Mouse (Mus musculus): ENCODE data around the gene Lrrc7. TPM values are rescaled to one million over a fixed set of nuclear protein-coding genes. Genes with fewer than 3 reads are reported as not detected.

The Lrrc7 gene
- total RNA-seq, 1 experiment, result not detected

GRCm38 (mm10) chr3:158560891-158561255, 1.1 kb downstream of the Lrrc7 start:
- Histone ChIP-seq H3K36me3 (ENCODE audit: control insufficient read depth, insufficient read depth, low read length, poor library complexity, severe bottlenecking) (no peaks in the 10 kb centered on the region), H3K4me1 (ENCODE audit: control insufficient read depth in 2 of 2, insufficient read depth in 2 of 2, low read length in 2 of 2, poor library complexity in 1 of 2) (peaks cover 0 to 5% of the 10 kb centered on the region in 2 experiments; a peak in 1 of 4 replicates), H3K9me3 (ENCODE audit: control insufficient read depth, insufficient read depth, low read depth, low read length) (no peaks in the 10 kb centered on the region), H3K4me3 (ENCODE audit: insufficient read depth in 1 of 2, low read depth in 1 of 2, low read length in 2 of 2, poor library complexity in 1 of 2, severe bottlenecking in 1 of 2) (peak overlapping the region; percentile 68 to 82), H3K27ac (ENCODE audit: insufficient read depth, low read depth, low read length, poor library complexity, severe bottlenecking) (no peak overlapping the region), H3K9ac (ENCODE audit: insufficient read depth, low read depth, low read length, poor library complexity, severe bottlenecking) (peak overlapping the region; percentile 70; the same call in 1 of the 2 replicates)
- no peak for DNase-seq (ENCODE audit: low read depth, low spot score)
- in situ Hi-C loops (cut with MboI; ENCODE audit: low sequenced_read_pairs in 2 of 2, unreplicated experiment in 2 of 2), result no loop called here
- TF ChIP-seq MAFK (IDR thresholded peaks at IDR 0.05; ENCODE audit: insufficient read depth, low read depth, low read length) (no peak), HCFC1 (IDR thresholded peaks at IDR 0.05; ENCODE audit: borderline replicate concordance, insufficient read depth, low read length) (no peak), ZC3H11A (IDR thresholded peaks at IDR 0.05; ENCODE audit: borderline replicate concordance, low read depth, low read length) (no peak), CHD2 (IDR thresholded peaks at IDR 0.05; ENCODE audit: low read depth, low read length) (no peak), ZNF384 (IDR thresholded peaks at IDR 0.05; ENCODE audit: low read depth, low read length) (no peak)

- TF ChIP-seq ZC3H11A (IDR thresholded peaks at IDR 0.05; ENCODE audit: borderline replicate concordance, low read depth, low read length), result no peak
- no peak for TF ChIP-seq CHD2 (IDR thresholded peaks at IDR 0.05; ENCODE audit: low read depth, low read length)
- no peak for TF ChIP-seq HCFC1 (IDR thresholded peaks at IDR 0.05; ENCODE audit: borderline replicate concordance, insufficient read depth, low read length)
- TF ChIP-seq MAFK (IDR thresholded peaks at IDR 0.05; ENCODE audit: insufficient read depth, low read depth, low read length), result no peak
- no peak for TF ChIP-seq ZNF384 (IDR thresholded peaks at IDR 0.05; ENCODE audit: low read depth, low read length)
- no peak overlapping the region for H3K27ac ChIP-seq (ENCODE audit: insufficient read depth, low read depth, low read length, poor library complexity, severe bottlenecking)
- no peak for DNase-seq (ENCODE audit: low read depth, low spot score)
- H3K4me3 ChIP-seq (ENCODE audit: insufficient read depth in 1 of 2, low read depth in 1 of 2, low read length in 2 of 2, poor library complexity in 1 of 2, severe bottlenecking in 1 of 2), result no peak overlapping the region
- in situ Hi-C loops (cut with MboI; ENCODE audit: low sequenced_read_pairs in 2 of 2, unreplicated experiment in 2 of 2), result no loop called here
- no peaks in the 10 kb centered on the region for H3K36me3 ChIP-seq (ENCODE audit: control insufficient read depth, insufficient read depth, low read length, poor library complexity, severe bottlenecking)
- H3K4me1 ChIP-seq (ENCODE audit: control insufficient read depth in 2 of 2, insufficient read depth in 2 of 2, low read length in 2 of 2, poor library complexity in 1 of 2), result peaks cover 0 to 5% of the 10 kb centered on the region in 2 experiments; a peak in 1 of 4 replicates
- H3K9ac ChIP-seq (ENCODE audit: insufficient read depth, low read depth, low read length, poor library complexity, severe bottlenecking), result no peak overlapping the region
- H3K9me3 ChIP-seq (ENCODE audit: control insufficient read depth, insufficient read depth, low read depth, low read length), result no peaks in the 10 kb centered on the region
These were observed 2.0 kb downstream of the Lrrc7 start for GRCm38 (mm10) chr3:158559691-158560650.

DNA sequence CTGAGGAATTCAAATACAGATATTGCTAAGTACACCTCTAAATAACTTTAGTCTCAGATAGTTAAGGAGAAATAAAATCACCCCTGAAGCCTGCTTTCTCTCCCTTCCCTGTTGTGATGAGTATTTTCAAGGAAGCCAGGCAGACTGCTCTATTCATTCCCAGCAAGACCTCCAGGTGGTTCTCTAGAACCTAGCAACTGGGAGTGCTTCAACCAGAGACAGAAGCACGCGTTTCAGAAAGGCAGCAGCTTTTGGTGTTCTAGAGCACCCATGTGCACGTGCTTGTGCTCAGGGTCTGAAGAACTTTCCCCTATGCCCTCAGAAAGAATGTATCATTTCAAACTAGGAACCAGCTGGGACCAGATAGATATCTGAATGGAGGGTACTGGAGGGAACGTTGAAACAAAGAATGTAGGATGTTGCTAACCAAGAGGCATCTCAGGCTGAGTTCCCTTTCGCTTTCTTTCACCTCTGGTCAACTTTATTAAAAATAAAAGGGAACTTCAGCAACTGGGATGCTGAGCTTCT, 2.8 kb downstream of the Lrrc7 start:
- Histone ChIP-seq H3K9ac (ENCODE audit: insufficient read depth, low read depth, low read length, poor library complexity, severe bottlenecking) (no peak overlapping the region), H3K4me1 (ENCODE audit: control insufficient read depth in 2 of 2, insufficient read depth in 2 of 2, low read length in 2 of 2, poor library complexity in 1 of 2) (peaks cover 0 to 5% of the 10 kb centered on the region in 2 experiments; a peak in 1 of 4 replicates), H3K9me3 (ENCODE audit: control insufficient read depth, insufficient read depth, low read depth, low read length) (no peaks in the 10 kb centered on the region), H3K27ac (ENCODE audit: insufficient read depth, low read depth, low read length, poor library complexity, severe bottlenecking) (no peak overlapping the region), H3K4me3 (ENCODE audit: insufficient read depth in 1 of 2, low read depth in 1 of 2, low read length in 2 of 2, poor library complexity in 1 of 2, severe bottlenecking in 1 of 2) (no peak overlapping the region), H3K36me3 (ENCODE audit: control insufficient read depth, insufficient read depth, low read length, poor library complexity, severe bottlenecking) (no peaks in the 10 kb centered on the region)
- no peak for TF ChIP-seq CHD2 (IDR thresholded peaks at IDR 0.05; ENCODE audit: low read depth, low read length)
- no peak for TF ChIP-seq HCFC1 (IDR thresholded peaks at IDR 0.05; ENCODE audit: borderline replicate concordance, insufficient read depth, low read length)
- DNase-seq (ENCODE audit: low read depth, low spot score), result no peak
- in situ Hi-C loops (cut with MboI; ENCODE audit: low sequenced_read_pairs in 2 of 2, unreplicated experiment in 2 of 2), result no loop called here

GRCm38 (mm10) chr3:158558631-158559030, 3.4 kb downstream of the Lrrc7 start:
- H3K4me3 ChIP-seq (ENCODE audit: insufficient read depth in 1 of 2, low read depth in 1 of 2, low read length in 2 of 2, poor library complexity in 1 of 2, severe bottlenecking in 1 of 2), result no peak overlapping the region
- DNase-seq (ENCODE audit: low read depth, low spot score), result no peak
- in situ Hi-C loops (cut with MboI; ENCODE audit: low sequenced_read_pairs in 2 of 2, unreplicated experiment in 2 of 2), result no loop called here
- no peaks in the 10 kb centered on the region for H3K36me3 ChIP-seq (ENCODE audit: control insufficient read depth, insufficient read depth, low read length, poor library complexity, severe bottlenecking)
- TF ChIP-seq ZC3H11A (IDR thresholded peaks at IDR 0.05; ENCODE audit: borderline replicate concordance, low read depth, low read length) (no peak), HCFC1 (IDR thresholded peaks at IDR 0.05; ENCODE audit: borderline replicate concordance, insufficient read depth, low read length) (no peak), MAFK (IDR thresholded peaks at IDR 0.05; ENCODE audit: insufficient read depth, low read depth, low read length) (no peak), ZNF384 (IDR thresholded peaks at IDR 0.05; ENCODE audit: low read depth, low read length) (no peak), CHD2 (IDR thresholded peaks at IDR 0.05; ENCODE audit: low read depth, low read length) (no peak)
- H3K4me1 ChIP-seq (ENCODE audit: control insufficient read depth in 2 of 2, insufficient read depth in 2 of 2, low read length in 2 of 2, poor library complexity in 1 of 2), result peaks cover 0 to 5% of the 10 kb centered on the region in 2 experiments; a peak in 1 of 4 replicates
- H3K27ac ChIP-seq (ENCODE audit: insufficient read depth, low read depth, low read length, poor library complexity, severe bottlenecking), result no peak overlapping the region
- H3K9ac ChIP-seq (ENCODE audit: insufficient read depth, low read depth, low read length, poor library complexity, severe bottlenecking), result no peak overlapping the region
- H3K9me3 ChIP-seq (ENCODE audit: control insufficient read depth, insufficient read depth, low read depth, low read length), result no peaks in the 10 kb centered on the region
